Mouse (Mus musculus) liver, adult 10 weeks (tissue): ENCODE results near the gene 1500009C09Rik. TPM values are rescaled to one million over a fixed set of nuclear protein-coding genes. Genes with fewer than 3 reads are reported as not detected.

Experiments
- polyA plus RNA-seq: library from polyadenylated mRNA; stranded (reverse); fragments of 350-450 nt; fragmentation: Illumina TruSeq; extraction: RNeasy Lipid Tissue Mini Kit (QIAGEN cat#74804); gene quantifications from one replicate; pipeline ENCODE4 v1.2.3, GENCODE M21; 2014; ENCODE audit warnings: low read depth, low replicate concordance

1500009C09Rik gene
- not detected for polyA plus RNA-seq

DNA sequence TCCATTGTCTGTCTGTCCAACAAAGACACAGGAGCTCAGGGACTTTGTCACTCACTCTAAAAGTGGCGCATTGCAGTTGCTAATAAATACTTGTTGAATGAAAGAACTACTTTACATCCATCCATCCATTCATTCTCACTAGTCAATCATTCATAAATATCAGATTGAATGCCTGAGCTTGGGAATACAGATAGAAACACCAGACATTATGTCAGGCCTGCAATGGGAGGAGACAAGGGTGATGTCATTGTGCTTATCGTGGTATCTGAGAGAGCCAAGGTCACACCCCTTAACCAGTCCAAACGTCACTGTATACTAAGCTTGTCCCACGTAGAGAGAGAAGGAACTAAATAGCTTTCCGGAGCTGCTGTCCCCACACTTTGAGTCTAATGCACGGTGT lies at the start of gene 1500009C09Rik:
Gene 1500009C09Rik (plus strand): TSS at position 301 of the 400 bp plus-strand sequence.

DNA sequence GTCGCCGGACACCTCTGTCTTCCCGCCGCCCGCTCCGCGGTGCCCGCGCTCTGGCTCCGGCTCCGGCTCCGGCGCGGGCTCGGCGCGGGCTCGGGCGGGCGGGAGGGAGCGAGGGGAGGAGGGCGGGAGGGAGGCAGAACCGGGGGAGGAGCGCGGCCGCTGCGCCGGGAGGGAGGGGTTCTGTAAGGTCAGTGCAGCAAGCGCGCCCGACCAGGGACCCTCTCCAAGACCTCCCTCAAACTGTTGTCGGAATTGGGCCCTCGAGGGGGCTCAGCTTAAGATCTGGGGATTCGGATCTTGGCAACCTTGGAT lies 39.5 kb upstream of the 1500009C09Rik start, which contains the start of gene Shisa8:
Gene Shisa8 (minus strand): TSS at position 64 of the 312 bp plus-strand sequence.

DNA sequence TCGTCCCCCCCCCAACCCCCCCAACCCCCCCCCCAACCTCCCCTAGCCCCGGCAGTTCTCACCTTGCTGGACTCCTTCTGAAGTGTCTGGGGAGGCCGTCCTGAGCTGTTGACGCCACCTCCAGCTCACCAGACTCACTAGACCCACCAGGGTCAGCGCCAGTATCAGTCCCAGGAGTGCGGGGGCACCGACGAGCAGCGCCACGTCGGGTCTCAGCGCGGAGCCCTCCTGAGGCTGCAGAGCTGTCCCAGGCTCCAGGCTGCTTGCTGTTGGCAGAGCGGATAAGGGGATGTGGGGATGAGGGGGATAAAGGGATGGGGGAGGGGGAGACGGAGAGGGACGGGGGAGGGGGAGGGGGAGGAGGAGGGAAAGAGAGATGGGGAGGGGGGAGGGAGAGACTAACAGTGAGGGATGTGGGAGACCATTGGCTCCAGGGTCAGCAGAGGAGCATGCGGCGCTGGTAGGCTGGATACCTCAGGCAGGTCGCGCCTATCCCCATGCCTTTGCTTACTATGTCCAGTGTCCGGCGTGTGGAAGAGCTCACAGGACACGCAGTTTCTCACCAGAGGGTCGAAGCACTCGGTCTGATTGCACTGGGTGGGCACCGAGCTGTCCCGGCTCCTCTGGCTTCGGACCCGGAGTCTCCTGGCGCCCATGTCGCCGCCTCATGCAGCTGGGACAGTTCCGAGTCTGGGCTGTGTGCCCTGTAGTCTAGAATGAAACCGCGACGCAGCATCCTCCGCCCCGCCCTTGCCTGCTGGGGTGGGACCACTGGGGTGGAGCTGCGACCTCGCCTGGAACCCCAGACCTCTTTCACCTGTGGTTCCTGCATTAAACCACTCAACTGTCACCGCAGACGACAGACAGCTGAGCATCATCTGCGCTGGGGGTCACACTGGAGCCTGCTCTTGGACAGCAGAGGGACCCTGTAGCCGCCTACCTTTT lies 28.3 kb upstream of the 1500009C09Rik start, which contains the start of gene Tnfrsf13c:
Gene Tnfrsf13c (minus strand): TSS at position 713 of the 945 bp plus-strand sequence.

DNA sequence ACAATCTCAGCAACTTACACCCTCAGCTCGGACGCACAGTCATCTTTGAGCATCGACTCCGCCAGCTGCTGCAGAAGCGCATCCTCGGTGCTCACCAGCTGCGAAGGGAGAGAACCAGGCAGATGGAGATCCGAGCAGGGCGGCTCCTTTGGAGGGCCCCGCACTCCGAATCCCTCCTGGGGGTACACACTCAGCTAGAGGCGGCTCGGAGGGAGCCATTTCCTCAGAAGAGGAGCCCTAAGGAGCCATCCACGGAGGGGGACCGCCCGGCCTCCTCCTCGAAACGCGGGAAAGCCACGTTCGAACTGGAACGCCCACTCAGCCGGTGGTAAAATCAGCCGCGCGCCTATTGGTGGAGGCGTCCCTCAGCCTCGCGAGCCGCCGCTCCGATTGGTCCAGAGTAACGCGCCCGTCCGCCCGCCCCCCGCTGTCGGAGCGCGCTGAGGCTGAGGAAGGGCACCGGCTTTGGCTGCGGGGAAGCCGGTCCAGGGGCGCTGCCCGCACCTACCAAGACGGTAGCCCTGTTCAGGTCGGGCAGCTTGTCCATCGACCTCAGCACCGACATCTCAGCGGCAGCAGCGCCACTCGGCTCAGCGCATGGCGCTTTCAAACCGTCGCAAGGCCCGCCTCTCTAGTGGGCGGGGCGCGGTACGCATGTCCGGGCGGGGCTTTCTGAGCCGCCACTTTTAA lies 7.9 kb upstream of the 1500009C09Rik start, which contains the start of gene Cenpm:
Gene Cenpm (minus strand): TSS at position 634 of the 690 bp plus-strand sequence.

DNA sequence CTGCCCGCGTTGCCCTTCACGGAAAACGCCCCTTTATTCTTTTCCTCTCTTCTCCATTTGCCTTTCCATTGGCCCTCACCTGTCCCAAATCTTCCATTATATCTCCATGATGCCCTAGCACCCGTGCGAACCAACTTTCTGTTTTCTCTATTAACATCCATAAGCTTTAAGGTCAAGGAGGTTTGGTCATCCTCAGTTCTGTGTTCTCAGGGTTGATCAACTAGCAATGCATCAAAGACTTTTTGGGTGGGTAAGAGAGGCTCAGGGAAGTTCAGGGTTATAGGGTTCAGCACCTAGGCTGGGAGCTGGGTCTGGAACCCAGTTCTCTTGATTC lies 22.4 kb downstream of the 1500009C09Rik start, which contains the start of gene Sept3:
Gene Sept3 (plus strand): TSS at position 301 of the 334 bp plus-strand sequence.

DNA sequence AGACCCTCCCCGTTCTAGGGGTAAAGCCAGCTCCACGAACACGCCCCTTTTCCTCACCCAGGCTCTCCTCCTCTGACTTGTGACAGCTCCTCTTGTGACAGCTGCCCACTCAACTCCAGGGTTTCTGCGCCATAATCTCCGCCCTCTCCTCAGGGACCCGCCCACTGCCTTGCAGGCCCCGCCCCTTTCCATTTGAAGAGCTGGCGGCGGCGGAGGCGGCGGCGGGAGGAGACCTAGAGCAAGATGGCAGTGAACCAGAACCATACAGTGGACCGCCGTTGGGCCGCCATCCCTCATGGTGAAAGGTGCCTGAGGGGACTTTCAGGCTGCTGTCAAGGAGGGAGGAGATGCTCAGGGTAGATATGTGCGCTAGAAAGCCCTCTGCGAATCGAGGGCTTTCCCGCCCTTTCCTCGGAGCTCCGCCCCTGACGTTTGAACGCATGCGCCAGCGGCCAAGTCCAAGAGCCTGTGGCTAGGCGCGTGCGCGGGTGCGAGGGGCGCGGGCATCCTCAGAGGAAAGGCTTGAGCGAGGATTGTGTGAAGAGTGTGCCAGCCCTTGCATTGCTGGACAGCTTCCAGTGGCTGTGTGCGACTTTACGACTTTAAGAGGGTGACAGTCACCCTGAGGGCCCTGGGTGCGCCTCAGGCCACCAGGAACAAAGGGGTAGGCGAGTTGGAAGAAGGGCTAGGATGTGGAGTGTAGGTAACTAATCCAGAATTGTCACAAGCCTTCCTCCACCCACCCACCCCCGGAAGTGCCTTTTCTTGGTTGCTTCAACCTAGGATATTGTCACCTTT lies 46.8 kb downstream of the 1500009C09Rik start, which contains the start of gene Wbp2nl:
Gene Wbp2nl (plus strand): TSS at position 191 of the 798 bp plus-strand sequence.

Other genes starting within 250 kb of the 1500009C09Rik start
- 14.6 TPM for gene Desi1, start 218.5 kb upstream of the 1500009C09Rik start, polyA plus RNA-seq
- gene Snu13, start 204.8 kb upstream of the 1500009C09Rik start, polyA plus RNA-seq, result 117 TPM
- not detected for gene 4930407I10Rik, start 193.2 kb upstream of the 1500009C09Rik start, polyA plus RNA-seq
- gene Mei1, start 182.4 kb upstream of the 1500009C09Rik start, polyA plus RNA-seq, result not detected
- 1.1 TPM for gene Ccdc134, start 124.5 kb upstream of the 1500009C09Rik start, polyA plus RNA-seq
- gene Srebf2, start 105.2 kb upstream of the 1500009C09Rik start, polyA plus RNA-seq, result 7.5 TPM
- not detected for gene Shisa8, start 39.6 kb upstream of the 1500009C09Rik start, polyA plus RNA-seq
- gene Tnfrsf13c, start 28.0 kb upstream of the 1500009C09Rik start, polyA plus RNA-seq, result not detected
- gene Cenpm, start 7.6 kb upstream of the 1500009C09Rik start, polyA plus RNA-seq, result 2.0 TPM
- gene Sept3, start 22.5 kb downstream of the 1500009C09Rik start, polyA plus RNA-seq, result not detected
- gene Wbp2nl, start 46.6 kb downstream of the 1500009C09Rik start, polyA plus RNA-seq, result not detected
- 10.4 TPM for gene Naga, start 86.5 kb downstream of the 1500009C09Rik start, polyA plus RNA-seq
- 0.26 TPM for gene Pheta2, start 86.5 kb downstream of the 1500009C09Rik start, polyA plus RNA-seq
- gene Smdt1, start 86.6 kb downstream of the 1500009C09Rik start, polyA plus RNA-seq, result 34.1 TPM
- 404 TPM for gene Ndufa6, start 101.9 kb downstream of the 1500009C09Rik start, polyA plus RNA-seq
- 73.7 TPM for gene Cyp2d22, start 127.9 kb downstream of the 1500009C09Rik start, polyA plus RNA-seq
- gene Cyp2d11, start 141.6 kb downstream of the 1500009C09Rik start, polyA plus RNA-seq, result not detected
- gene Cyp2d10, start 154.8 kb downstream of the 1500009C09Rik start, polyA plus RNA-seq, result 174 TPM
- 18.5 TPM for gene Cyp2d9, start 181.0 kb downstream of the 1500009C09Rik start, polyA plus RNA-seq